Mouse (Mus musculus): Measurements from ENCODE around the gene Cyp26b1.

- no peak for TF ChIP-seq POLR2A (IDR thresholded peaks at IDR 0.05; ENCODE audit: insufficient read length, low read depth)
- no peak for TF ChIP-seq MYOD1 (IDR thresholded peaks at IDR 0.05; ENCODE audit: control insufficient read depth in 1 of 3, insufficient read length in 2 of 3, low read depth in 2 of 3)
- no peak for TF ChIP-seq MAX (IDR thresholded peaks at IDR 0.05; ENCODE audit: low read depth)
- no peak for TF ChIP-seq CEBPB (IDR thresholded peaks at IDR 0.05; ENCODE audit: insufficient read depth, poor library complexity, severe bottlenecking)
- no peak for TF ChIP-seq TCF12 (IDR thresholded peaks at IDR 0.05; ENCODE audit: insufficient read depth, poor library complexity, severe bottlenecking)
- no peak for TF ChIP-seq USF1 (IDR thresholded peaks at IDR 0.05; ENCODE audit: low read depth)
- TF ChIP-seq SRF (IDR thresholded peaks at IDR 0.05; ENCODE audit: control insufficient read depth, insufficient read length, low read depth), result no peak
- no peak for TF ChIP-seq POLR2AphosphoS2 (IDR thresholded peaks at IDR 0.05; ENCODE audit: insufficient read length, low read depth)
- no peak for TF ChIP-seq MYOG (IDR thresholded peaks at IDR 0.05; ENCODE audit: control insufficient read depth in 1 of 3, insufficient read depth in 1 of 3, insufficient read length in 2 of 3, low read depth in 2 of 3)
- TF ChIP-seq E2F4 (IDR thresholded peaks at IDR 0.05; ENCODE audit: insufficient read depth), result no peak
- no peak for TF ChIP-seq TCF3 (IDR thresholded peaks at IDR 0.05; ENCODE audit: insufficient read length, low read depth)
Measured at GRCm38 (mm10) chr6:84586551-84587200, 7.0 kb downstream of the Cyp26b1 start.
